Mouse (Mus musculus) stomach, embryonic 16.5 days (tissue): ENCODE measurements around the gene Acadl. TPM values are rescaled to one million over a fixed set of nuclear protein-coding genes. Genes with fewer than 3 reads are reported as not detected.
A peak's percentile ranks its signal among the peaks of the same experiment; 100 is the strongest.

Source experiments
- ATAC-seq: fragments of 200-750 bp; cut with Nextera tagmentation; 2 replicates; pipeline ENCODE4 v1.8.0; 2017; ENCODE audit warnings: moderate number of reproducible peaks, moderate TSS enrichment; ENCODE audit not compliant: insufficient read depth, low FRiP score
- H3K27ac ChIP-seq: fragments of 300-500 bp; sonication (generic); 2 replicates; pipeline ENCODE4 v1.5.1; 2014; ENCODE audit warnings: low read length
- H3K27me3 ChIP-seq: fragments of 300-500 bp; sonication (generic); 2 replicates; pipeline ENCODE4 v1.6.1; 2014; ENCODE audit warnings: low read length, control low read depth, mixed read lengths; ENCODE audit not compliant: control insufficient read depth, insufficient read depth
- H3K36me3 ChIP-seq: fragments of 300-500 bp; sonication (generic); 2 replicates; pipeline ENCODE4 v1.6.1; 2014; ENCODE audit warnings: low read length; ENCODE audit not compliant: control insufficient read depth, insufficient read depth
- H3K4me1 ChIP-seq: fragments of 300-500 bp; sonication (generic); 2 replicates; pipeline ENCODE4 v1.6.1; 2014; ENCODE audit warnings: low read length, control low read depth, mixed read lengths; ENCODE audit not compliant: control insufficient read depth, insufficient read depth
- H3K4me2 ChIP-seq: fragments of 300-500 bp; sonication (generic); 2 replicates; pipeline ENCODE4 v1.6.1; 2014; ENCODE audit warnings: low read depth, low read length, mixed read lengths
- H3K4me3 ChIP-seq: fragments of 300-500 bp; sonication (generic); replicated peaks from 2 replicates; pipeline ENCODE4 v1.5.1; 2014; ENCODE audit warnings: mild to moderate bottlenecking, low read length
- H3K9ac ChIP-seq: fragments of 300-500 bp; sonication (generic); 2 replicates; pipeline ENCODE4 v1.6.1; 2014; ENCODE audit warnings: low read length
- H3K9me3 ChIP-seq: fragments of 300-500 bp; sonication (generic); replicated peaks from 2 replicates; pipeline ENCODE4 v1.6.1; 2016; ENCODE audit warnings: low read length, control low read depth; ENCODE audit not compliant: control insufficient read depth
- WGBS: fragments of 180-500 bp; shearing (Covaris S2); extraction: QIAGEN DNeasy Blood & Tissue Kit; methylation state at CpG from one replicate; pipeline ENCODE4 v1.1.7; 2014; 5-methylcytosine and 5-hydroxymethylcytosine counted together
- polyA plus RNA-seq: library from polyadenylated mRNA; unstranded; fragments of >200 nt; fragmentation: Nextera tagmentation; extraction: Ambion mirVana; gene quantifications from 2 replicates; pipeline ENCODE4 v1.2.1, GENCODE M21; 2015

The Acadl gene
- polyA plus RNA-seq, 1 experiment from 2014 or later, result 195 TPM

DNA sequence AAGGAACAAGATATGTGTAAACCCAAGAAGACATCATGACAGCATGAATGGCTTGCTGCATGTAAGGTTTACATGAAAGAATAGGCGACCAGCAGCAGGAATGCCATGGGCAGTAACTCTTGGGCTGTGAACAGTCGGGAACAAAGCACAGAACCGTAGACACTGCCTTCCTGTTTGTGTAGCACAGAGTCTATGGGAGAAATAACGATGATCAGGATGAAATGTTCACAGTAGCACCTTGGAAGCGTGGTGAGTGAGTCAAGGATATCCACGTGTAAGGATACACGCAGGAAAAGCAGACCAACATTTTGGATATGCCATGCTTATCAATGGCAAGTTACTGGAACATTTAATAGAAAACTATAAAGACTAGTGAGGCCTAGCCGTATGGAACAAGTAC, 48.3 kb downstream of the Acadl start:
- H3K9ac ChIP-seq, result peak overlapping the region; percentile 44; the same call in 1 of the 2 replicates
- H3K4me2 ChIP-seq, result peak overlapping the region; percentile 39; the same call in 1 of the 2 replicates
- peak overlapping the region; percentile 17; the same call in 1 of the 2 replicates for H3K27ac ChIP-seq
- H3K36me3 ChIP-seq, result no peaks in the 10 kb centered on the region
- no peaks in the 10 kb centered on the region for H3K9me3 ChIP-seq
- no peak for ATAC-seq
- no peaks in the 10 kb centered on the region for H3K4me1 ChIP-seq
- no peak overlapping the region for H3K4me3 ChIP-seq
- no peaks in the 10 kb centered on the region for H3K27me3 ChIP-seq
- 53% methylated on average over 8 of the region's 8 CpGs for WGBS

DNA sequence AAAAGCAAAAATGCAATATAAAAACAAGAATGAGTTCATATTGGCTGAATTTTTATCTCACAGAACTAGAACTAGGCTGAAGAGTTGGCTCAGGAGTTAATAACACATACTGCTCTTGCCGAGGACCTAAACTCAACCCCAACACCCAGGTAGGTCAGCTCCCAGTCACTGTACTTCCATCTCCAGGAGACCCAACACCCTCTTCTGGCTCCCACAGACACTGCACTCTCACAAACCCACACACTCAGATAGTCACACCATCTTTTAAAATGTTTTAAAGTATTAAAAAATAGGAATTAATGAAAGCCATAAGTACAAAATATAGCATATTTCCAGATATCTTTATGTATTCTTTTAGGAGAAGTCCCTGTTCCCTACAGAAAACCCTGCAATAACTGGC, 49.9 kb downstream of the Acadl start:
- H3K4me1 ChIP-seq, result no peaks in the 10 kb centered on the region
- H3K9ac ChIP-seq, result no peak overlapping the region
- ATAC-seq, result no peak
- no peak overlapping the region for H3K27ac ChIP-seq
- H3K27me3 ChIP-seq, result no peaks in the 10 kb centered on the region
- no peak overlapping the region for H3K4me3 ChIP-seq
- H3K9me3 ChIP-seq, result no peaks in the 10 kb centered on the region
- H3K36me3 ChIP-seq, result no peaks in the 10 kb centered on the region
- H3K4me2 ChIP-seq, result no peak overlapping the region
- WGBS, result 59% methylated on average over 1 of the region's 1 CpGs

DNA sequence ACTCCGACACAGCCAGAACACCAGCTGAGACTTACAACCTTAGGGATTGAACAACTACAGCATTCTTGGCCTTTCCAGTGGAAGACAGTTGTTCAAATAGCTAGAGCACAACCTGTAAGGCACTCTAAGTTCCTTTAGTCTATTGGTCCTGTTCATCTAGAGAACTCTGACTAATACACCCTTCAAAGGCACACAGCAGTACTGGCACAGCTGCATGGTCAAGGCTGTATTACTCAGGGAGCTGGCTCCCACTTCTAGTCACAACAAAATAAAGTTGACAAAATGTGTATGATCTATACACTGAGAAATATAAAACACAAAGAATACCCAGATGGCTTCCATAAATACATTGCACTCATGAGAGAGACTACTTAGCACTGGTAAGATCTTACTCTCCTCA, 56.3 kb downstream of the Acadl start:
- Histone ChIP-seq H3K36me3 (no peaks in the 10 kb centered on the region), H3K4me2 (no peak overlapping the region), H3K9ac (no peak overlapping the region), H3K27me3 (no peaks in the 10 kb centered on the region), H3K9me3 (no peaks in the 10 kb centered on the region), H3K27ac (no peak overlapping the region), H3K4me3 (no peak overlapping the region), H3K4me1 (no peaks in the 10 kb centered on the region)
- no peak for ATAC-seq
- 91% methylated on average over 1 of the region's 1 CpGs for WGBS

DNA sequence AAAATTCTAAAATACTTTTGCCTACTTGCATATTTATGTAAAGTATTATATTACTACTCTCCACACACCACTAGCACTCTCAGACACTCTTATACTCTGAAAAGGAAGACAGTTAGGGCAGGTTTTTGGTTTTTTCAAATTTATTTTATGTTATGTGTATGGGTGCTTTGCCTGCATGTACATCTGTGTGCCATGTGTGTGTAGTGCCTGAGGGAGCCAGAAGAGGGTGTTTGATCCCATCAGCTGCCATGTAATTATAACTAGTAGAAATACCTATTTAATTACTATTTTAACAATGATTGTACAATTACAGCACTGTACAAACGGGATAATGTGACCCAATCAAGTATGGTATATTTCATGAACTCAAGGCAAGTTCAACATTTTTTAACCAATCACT, 57.7 kb downstream of the Acadl start:
- Histone ChIP-seq H3K4me1 (no peaks in the 10 kb centered on the region), H3K4me3 (no peak overlapping the region), H3K4me2 (no peak overlapping the region), H3K9ac (no peak overlapping the region), H3K36me3 (peaks cover 2% of the 10 kb centered on the region), H3K9me3 (no peaks in the 10 kb centered on the region), H3K27ac (no peak overlapping the region), H3K27me3 (no peaks in the 10 kb centered on the region)
- WGBS, result 81% methylated on average over 1 of the region's 1 CpGs
- no peak for ATAC-seq

DNA sequence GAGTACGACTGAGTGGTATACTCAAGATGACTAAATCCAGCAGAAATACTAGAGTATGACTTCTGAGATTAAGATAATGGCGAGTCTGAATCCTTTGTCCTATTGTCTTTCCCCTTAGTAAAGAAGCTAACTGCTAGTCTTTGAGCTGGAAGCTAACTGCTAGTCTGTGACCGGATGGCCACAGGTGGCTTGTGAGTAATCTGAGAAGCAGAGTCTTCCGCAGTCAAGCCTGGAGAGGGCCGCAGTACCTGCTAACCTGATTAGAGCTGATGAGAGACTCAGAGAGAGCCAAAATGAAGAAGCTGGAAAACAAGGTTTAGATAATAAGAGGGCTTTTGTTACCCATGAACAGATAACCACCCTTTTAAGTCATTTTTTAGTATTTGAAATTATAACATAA, 58.4 kb downstream of the Acadl start:
- no peak overlapping the region for H3K4me3 ChIP-seq
- no peak overlapping the region for H3K9ac ChIP-seq
- WGBS, result 73% methylated on average over 5 of the region's 5 CpGs
- H3K36me3 ChIP-seq, result peaks cover 5% of the 10 kb centered on the region
- H3K4me2 ChIP-seq, result no peak overlapping the region
- no peaks in the 10 kb centered on the region for H3K4me1 ChIP-seq
- no peak for ATAC-seq
- H3K9me3 ChIP-seq, result no peaks in the 10 kb centered on the region
- H3K27me3 ChIP-seq, result no peaks in the 10 kb centered on the region
- no peak overlapping the region for H3K27ac ChIP-seq

DNA sequence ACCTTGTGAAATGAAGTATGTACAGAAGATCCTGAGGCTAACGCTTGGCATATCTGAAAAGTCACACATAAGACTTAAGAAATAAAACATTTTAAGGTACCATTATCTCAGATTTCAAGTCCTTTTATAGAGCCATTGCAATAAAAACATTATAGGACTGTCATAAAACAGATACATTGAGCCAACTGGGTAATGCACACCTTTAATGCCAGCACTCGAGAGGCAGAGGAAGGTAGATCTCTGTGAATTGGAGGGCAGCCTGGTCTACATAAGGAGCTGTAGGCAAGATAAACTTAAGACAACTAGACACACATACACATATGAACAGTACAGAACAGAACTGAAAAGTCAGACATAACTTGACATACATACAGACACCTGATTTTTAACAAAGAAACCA, 65.1 kb downstream of the Acadl start:
- no peaks in the 10 kb centered on the region for H3K9me3 ChIP-seq
- no peaks in the 10 kb centered on the region for H3K27me3 ChIP-seq
- no peak overlapping the region for H3K27ac ChIP-seq
- H3K4me2 ChIP-seq, result no peak overlapping the region
- 89% methylated on average over 2 of the region's 2 CpGs for WGBS
- no peak for ATAC-seq
- H3K4me3 ChIP-seq, result no peak overlapping the region
- no peak overlapping the region for H3K9ac ChIP-seq
- peaks cover 5% of the 10 kb centered on the region for H3K36me3 ChIP-seq
- H3K4me1 ChIP-seq, result no peaks in the 10 kb centered on the region

DNA sequence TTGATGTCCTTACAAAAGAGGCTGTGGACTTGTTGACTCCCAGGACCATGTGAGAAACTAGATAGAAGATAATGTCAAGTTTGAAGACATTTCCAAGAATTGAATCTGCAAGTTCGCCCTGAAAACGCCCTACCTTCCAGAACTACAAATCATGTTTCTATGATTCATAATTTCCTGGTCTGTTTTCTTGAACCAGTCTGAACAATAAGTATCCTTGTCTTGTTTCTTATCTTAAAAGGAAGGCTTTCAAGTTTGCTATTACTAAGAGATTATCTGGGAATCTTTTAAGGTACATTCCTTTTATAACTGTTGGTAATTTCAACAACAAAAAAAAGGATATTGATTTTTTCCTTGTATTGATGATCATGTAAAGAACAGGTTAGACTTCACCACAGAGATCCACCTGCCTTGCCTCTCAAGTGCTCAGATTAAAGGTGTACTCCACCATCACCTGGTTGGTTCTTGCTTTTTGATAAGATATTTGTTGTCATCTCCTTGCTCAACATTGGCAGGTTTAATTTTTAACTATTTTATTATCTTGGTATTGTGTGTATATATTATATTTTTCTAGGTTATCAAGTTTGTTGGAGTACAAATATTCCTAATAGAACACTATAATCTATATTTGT, 70.1 kb downstream of the Acadl start:
- Histone ChIP-seq H3K9me3 (no peaks in the 10 kb centered on the region), H3K9ac (no peak overlapping the region), H3K4me1 (peaks cover 2% of the 10 kb centered on the region; the same call in 1 of the 2 replicates), H3K27ac (no peak overlapping the region; the same call in 1 of the 2 replicates), H3K27me3 (no peaks in the 10 kb centered on the region), H3K36me3 (no peaks in the 10 kb centered on the region), H3K4me2 (no peak overlapping the region), H3K4me3 (no peak overlapping the region)
- WGBS, result 74% methylated on average over 2 of the region's 2 CpGs
- no peak for ATAC-seq

DNA sequence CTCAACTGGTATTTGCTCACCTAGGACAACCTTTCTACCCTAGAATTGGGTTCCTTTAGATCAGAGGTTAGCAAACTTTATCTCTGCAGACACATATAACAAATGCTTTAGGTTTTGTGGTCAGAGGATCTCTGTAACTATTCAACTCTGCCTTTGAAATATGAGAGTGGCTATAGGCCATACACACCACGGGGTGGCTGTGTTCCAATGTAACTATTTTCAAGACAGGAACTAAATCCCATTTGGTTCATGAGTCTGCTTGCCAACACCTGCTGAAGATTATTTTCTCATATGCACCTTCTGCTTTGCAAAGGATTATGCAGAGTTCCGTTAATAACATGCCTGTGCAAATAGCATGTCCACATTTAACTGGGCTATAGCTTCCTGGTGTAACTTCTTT, 80.8 kb downstream of the Acadl start:
- no peak overlapping the region for H3K4me3 ChIP-seq
- 34% methylated on average over 2 of the region's 2 CpGs for WGBS

DNA sequence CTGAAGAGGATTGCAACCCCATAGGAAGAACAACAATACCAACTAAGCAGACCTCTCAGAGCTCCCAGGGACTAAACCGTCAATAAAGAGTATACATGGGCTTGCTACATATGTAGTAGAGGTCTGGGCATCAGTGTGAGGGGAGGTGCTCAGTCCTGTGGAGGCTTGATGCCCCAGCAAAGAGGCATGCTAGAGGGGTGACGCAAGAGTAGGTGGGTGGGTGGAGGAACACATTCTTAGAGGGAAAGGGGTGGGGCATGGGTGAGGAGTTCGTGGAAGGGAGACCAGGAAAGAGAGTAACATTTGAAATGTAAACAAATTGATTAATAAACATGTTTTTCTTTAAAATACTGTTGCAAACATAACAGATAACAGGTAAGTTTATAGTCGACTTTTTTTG, 82.0 kb downstream of the Acadl start:
- H3K36me3 ChIP-seq, result no peaks in the 10 kb centered on the region
- WGBS, result 83% methylated on average over 4 of the region's 4 CpGs
- H3K4me3 ChIP-seq, result no peak overlapping the region
- H3K9ac ChIP-seq, result no peak overlapping the region
- H3K27me3 ChIP-seq, result no peaks in the 10 kb centered on the region
- no peak overlapping the region for H3K4me2 ChIP-seq
- ATAC-seq, result no peak; the same call in 1 of the 2 replicates
- H3K4me1 ChIP-seq, result peaks cover 2% of the 10 kb centered on the region; the same call in 1 of the 2 replicates
- no peaks in the 10 kb centered on the region for H3K9me3 ChIP-seq
- H3K27ac ChIP-seq, result no peak overlapping the region

More for the DNA sequence above, 80.8 kb downstream of the Acadl start:
- Histone ChIP-seq H3K9ac (no peak overlapping the region), H3K27me3 (no peaks in the 10 kb centered on the region), H3K36me3 (no peaks in the 10 kb centered on the region), H3K4me1 (peaks cover 2% of the 10 kb centered on the region; the same call in 1 of the 2 replicates), H3K9me3 (no peaks in the 10 kb centered on the region), H3K27ac (no peak overlapping the region), H3K4me2 (no peak overlapping the region)
- no peak for ATAC-seq
